Mouse (Mus musculus) cerebellum, postnatal 4 days (tissue): ENCODE data around the gene Enpp7.
A peak's percentile ranks its signal among the peaks of the same experiment; 100 is the strongest.

Source experiments
- DNase-seq, 2 experiments: peaks; one replicate each; pipeline ENCODE4 v3.0.0; 2022; ENCODE audit warnings: low spot score in 2 of 2, mixed read lengths in 1 of 2

The Enpp7 gene

GRCm38 (mm10) chr11:119035686-119036165 lies 47.7 kb downstream of the Enpp7 start:
- DNase-seq: no peak

DNA sequence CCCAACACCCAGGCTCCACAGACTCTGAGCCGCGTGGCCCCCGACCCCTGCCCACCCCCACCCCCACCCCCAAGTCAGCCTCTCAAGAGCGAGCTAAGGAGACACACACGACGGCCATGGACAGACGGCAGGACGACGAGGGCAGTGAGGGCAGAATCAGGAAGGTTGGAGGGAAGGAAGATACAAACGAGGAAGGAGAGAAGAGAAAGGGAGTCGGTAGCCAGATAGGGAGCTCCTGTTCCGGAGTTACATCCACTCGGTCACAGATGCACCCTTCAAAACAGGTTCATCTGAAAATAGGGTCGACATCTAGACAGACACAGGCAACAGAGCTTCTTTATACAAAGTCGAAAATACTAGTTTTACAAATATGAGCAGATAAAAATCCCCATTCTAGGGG lies 48.5 kb downstream of the Enpp7 start:
- no peak for DNase-seq

DNA sequence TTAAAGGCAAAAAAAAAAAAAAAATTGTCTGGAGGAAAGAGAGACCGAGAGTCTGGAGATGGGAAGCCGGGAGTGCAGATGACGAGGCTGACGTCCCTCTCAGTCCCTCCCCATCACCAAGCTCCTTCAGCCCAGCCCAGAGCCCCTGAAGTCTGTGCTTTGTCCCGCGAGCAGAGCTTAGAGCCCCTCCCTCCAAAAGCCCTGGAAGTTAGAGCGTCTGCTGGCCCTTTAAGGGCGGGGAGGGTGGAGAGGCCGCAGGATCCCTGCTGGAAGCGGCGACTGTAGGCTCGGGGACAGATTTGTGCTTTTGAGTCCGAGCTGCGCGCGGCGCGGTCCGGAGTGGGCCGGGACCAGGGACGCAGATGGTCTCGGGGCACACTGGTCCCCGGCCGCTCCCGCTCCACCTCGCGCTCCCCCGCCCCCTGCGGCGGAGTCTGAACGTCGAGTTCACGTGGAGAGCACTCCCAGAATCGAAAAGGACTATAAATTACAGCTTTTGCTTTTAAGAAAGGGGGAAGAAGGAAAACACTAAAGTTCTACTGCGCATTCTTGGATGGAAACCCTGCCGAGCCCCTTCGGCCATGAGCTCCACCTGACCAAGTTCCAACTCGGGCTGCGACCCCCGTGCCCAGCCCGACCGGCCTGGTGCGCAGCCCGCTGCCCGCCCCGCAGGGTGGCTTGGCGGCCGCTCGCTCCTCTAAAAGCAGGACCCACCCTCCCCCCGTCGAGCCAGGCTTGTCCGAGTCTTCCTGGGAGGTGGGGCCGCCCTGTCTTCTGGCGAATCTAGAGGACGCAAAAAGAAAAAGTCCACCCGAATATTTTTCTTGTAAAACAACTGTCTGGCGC lies 49.2 kb downstream of the Enpp7 start:
- no peak for DNase-seq

DNA sequence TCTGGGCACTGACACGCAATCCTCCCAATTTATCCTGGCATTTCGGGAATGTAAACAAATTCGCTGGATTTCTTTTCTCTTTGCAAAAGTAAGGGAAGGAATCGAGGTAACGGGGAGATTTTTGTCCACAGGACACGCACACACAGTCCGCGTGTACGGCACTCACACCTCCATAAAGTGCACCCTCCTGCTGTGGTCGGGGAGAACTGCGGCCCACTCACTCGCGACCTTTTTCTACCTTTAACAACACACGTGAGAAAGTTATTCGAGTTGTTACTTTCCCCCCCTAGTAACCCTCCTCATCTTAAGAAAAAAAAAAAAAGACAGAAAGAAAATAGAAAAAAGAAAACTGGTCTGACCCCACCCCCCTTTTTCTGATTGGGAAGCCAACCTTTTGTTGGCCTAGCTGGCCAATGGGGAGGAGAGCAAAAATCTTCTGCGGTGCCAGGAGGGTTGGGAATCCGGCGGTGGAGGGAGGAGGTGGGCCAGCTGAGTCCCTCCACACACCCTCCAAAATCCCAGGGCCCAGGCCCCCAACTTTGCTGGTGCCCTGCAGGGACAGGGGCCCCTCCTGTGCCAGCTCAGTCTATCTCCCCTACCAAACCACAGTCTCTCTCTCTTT lies 49.9 kb downstream of the Enpp7 start:
- DNase-seq: no peak

GRCm38 (mm10) chr11:119038744-119039484 lies 50.9 kb downstream of the Enpp7 start:
- DNase-seq: no peak

- DNase-seq: no peak
These were observed 51.9 kb downstream of the Enpp7 start for GRCm38 (mm10) chr11:119039732-119040512.

DNA sequence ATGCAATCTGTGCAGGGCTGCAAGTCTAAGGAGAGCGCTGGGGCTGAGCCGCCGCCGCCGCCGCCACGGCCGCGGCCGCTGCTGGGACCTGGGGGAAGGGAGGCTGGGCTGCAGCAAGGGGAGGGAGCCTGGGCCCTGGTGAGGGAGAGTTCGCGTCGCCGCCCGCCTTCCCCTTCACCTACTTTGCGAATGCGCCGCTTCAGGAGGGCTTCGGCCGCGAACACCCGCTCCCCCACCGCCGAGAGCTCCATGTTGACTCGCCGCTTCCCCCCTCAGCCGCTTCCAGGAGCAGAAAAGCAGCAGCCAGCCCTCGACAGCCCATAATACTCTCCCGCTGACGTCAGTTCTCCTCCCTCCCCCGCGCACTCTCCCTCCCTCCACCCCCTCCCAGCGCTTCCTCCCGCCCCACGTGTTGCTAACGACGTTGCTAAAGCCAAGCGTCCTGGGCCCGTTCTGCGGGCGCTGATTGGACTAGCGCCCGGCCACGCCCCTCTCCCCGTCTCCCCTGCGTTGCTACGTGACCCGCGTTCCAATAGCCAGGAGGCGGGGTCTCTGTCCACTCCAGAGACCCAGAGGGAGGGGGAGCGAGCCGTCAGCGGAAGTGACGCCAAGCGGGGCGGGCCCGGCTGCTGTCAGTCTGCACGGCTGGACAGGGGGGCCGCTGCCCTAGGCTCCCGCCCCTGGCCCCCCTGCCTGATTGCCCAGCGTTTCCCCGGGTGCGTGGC lies 52.8 kb downstream of the Enpp7 start, which contains the start of gene Cbx8:
Cbx8 (minus strand) TSS at position 370 of the 725 bp plus-strand sequence.
- DNase-seq: peak; percentile 98 to 99

GRCm38 (mm10) chr11:119041325-119041716 lies 53.3 kb downstream of the Enpp7 start:
- no peak for DNase-seq

DNA sequence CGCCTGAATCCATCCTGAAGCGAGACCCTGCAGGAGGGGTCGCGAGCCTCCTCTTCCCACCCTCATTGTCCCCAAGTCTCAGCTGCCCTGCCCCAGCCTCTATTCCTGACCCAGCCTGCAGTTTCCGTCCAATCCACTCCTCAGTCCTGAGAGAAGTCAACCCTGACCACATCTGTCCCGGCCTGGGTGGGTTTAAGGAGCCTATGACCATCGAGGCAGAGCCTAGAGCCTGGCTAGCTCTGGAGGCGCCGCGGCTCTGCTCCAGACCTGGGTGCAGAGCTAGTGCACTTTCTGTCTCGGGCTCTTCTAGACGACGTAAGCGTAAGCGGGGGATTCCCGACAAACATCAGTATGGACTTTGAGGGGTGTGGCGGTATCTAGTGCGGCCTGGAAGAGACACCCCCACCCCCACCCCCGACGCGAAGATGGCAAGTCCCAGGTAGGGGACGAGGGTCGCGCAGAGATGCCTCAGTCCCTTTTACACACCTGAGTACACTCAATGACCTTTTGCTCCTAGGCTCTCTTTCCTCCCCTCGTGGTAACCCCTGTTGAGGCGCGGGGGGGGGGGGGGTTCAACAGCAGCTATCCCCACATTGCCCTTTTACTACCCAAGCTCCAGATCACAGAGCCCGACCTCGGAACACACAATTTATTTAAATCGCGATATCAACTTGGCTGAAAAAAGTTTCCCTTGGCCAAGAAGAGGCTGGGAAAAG lies 53.9 kb downstream of the Enpp7 start:
- DNase-seq: no peak
